Mouse (Mus musculus) c-Kit-negative CD71-positive TER-119-positive erythroid progenitor cells, embryonic 14.5 days (primary cell): ENCODE data around the gene Hspa4l.

Source experiments
- DNase-seq: peaks from one replicate; pipeline ENCODE4 v3.0.0-alpha.2; 2013; ENCODE audit warnings: low read depth, low spot score

The Hspa4l gene

GRCm38 (mm10) chr3:40744024-40744835 lies at the start of gene Hspa4l:
Gene Hspa4l, plus strand, starts transcription at chr3:40744495.
- DNase-seq: no peak

GRCm38 (mm10) chr3:40695162-40695561 lies 49.1 kb upstream of the Hspa4l start:
- no peak for DNase-seq

GRCm38 (mm10) chr3:40698834-40699233 lies 45.5 kb upstream of the Hspa4l start:
- no peak for DNase-seq

- no peak for DNase-seq
Observed at GRCm38 (mm10) chr3:40704816-40705430, 39.4 kb upstream of the Hspa4l start.

GRCm38 (mm10) chr3:40708655-40709054 lies 35.6 kb upstream of the Hspa4l start, which contains the start of gene Slc25a31:
Gene Slc25a31, plus strand, starts transcription at chr3:40708855.
- DNase-seq: no peak

- DNase-seq: no peak
Observed at GRCm38 (mm10) chr3:40716056-40716455, 28.2 kb upstream of the Hspa4l start.

- DNase-seq: no peak
Observed at GRCm38 (mm10) chr3:40719022-40719421, 25.3 kb upstream of the Hspa4l start.

- no peak for DNase-seq
Observed at GRCm38 (mm10) chr3:40738381-40738912, 5.8 kb upstream of the Hspa4l start.

GRCm38 (mm10) chr3:40744836-40745660 lies 753 bp downstream of the Hspa4l start:
- DNase-seq: peak; percentile 86

DNA sequence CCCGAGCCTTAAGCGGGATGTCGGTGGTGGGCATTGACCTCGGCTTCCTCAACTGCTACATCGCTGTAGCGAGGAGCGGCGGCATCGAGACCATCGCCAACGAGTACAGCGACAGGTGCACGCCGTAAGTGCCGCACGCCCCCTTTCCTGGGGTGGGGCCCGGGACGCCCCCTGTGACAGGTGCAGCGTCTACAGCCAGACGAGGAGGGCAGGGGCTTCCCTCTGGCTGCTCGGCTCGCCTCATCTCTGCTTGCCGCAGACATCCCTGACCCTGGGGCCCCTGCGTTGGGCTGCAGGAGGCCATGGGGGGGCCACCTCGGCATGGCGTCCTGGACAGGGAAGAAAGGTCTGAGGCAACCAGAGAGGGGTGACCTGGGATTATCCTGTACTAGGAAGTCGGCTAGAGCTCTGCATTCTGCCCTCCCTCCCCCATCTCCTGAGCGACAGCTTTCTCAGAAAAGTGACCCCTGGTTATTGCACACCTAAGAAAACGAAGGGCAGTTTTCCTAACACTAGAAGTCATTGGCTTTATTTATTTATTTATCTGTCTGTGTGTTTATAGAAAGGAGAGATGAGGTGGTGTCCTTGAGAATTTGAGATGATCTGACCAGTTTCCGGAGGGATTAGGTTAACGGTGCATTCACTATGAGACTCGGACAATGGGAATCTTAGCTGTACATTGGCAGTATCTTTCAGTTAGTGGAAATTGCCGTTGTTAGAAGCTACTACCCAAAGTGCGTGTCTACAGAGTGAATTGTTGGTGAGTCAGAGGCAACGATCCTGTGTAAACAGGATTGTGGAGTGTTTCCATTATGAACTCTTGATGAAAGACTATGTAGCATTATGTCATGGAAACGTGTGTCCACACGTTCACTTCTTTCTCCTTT lies 1.6 kb downstream of the Hspa4l start:
- DNase-seq: peak; percentile 27

DNA sequence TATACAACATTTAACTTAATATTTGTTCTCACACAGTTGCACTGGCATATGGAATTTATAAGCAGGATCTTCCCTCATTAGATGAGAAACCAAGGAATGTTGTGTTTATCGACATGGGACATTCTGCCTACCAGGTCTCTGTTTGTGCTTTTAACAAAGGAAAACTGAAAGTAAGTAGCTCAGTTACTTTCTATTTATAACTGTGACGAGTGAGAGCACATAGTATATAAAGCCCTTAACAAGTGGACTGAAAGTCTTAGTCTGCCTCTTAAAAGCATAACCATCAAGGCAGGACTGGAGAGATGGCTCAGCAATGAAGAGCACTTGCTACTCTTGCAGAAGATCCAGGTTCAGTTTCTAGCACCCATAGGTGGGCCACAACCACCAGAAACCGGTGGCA lies 16.5 kb downstream of the Hspa4l start:
- DNase-seq: no peak

GRCm38 (mm10) chr3:40761312-40761711 lies 17.0 kb downstream of the Hspa4l start:
- DNase-seq: no peak

GRCm38 (mm10) chr3:40793783-40794182 lies 49.5 kb downstream of the Hspa4l start:
- no peak for DNase-seq

DNA sequence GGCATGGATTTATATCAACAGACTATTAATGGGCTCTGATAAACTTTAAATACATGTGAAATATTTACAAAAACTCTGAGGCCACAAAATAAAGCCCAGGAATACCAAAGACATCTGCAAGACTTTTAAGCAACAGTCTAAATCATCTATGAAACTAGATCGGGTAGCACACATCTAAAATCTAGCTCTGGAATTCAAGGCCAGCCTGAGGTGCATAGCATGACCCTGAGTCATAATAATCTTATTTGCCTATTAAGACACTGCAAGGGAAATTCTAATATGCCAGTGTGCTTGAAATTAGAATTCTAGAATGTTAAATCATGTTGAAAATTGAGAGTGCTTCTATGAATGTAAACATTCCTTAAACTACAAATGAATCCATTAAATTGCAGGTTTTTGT lies 53.8 kb downstream of the Hspa4l start:
- no peak for DNase-seq

DNA sequence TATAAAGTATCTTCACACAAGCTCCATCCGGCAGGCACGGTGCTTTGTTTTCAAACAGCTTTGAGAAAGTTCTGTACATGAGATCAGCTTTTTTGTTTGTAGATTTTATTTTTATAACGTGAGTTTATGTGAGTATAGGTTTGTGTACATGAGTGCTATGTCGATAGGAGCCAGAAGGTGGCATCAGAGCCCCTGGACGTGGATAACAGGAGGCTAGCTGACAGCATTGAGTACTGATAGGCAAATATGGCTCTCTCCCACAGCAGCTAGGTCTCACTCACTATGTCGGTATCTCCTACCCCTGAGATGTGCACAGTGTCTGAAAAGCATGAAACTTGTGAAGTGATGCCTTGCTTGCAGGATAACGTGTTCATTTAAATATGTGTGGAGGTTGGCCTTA lies 54.2 kb downstream of the Hspa4l start:
- peak; percentile 69 for DNase-seq

- DNase-seq: peak; percentile 95
Observed at GRCm38 (mm10) chr3:40799530-40800372, 55.5 kb downstream of the Hspa4l start, which contains the start of gene Plk4. Gene Plk4, plus strand, starts transcription at chr3:40800019.

- peak; percentile 55 for DNase-seq
Observed at GRCm38 (mm10) chr3:40800373-40800823, 56.1 kb downstream of the Hspa4l start.

DNA sequence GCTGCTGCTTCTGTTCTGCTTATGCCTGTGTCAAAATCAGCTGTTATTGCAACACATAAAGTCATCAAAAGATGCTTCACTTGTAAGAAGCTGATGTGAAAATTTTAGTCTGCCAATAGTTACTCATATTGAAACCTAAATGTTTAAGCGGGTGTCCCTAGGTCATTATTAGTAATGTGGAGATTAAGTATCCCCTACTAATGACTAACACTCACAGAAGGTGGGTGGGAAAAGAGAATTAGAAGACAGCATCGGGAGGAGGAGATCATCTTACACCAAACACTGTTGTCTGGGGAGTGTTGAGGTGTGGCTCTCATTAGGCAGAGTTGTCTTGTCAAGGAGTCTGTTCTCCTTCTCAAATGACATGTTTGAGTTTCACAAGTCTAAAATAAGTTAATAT lies 62.6 kb downstream of the Hspa4l start:
- no peak for DNase-seq

DNA sequence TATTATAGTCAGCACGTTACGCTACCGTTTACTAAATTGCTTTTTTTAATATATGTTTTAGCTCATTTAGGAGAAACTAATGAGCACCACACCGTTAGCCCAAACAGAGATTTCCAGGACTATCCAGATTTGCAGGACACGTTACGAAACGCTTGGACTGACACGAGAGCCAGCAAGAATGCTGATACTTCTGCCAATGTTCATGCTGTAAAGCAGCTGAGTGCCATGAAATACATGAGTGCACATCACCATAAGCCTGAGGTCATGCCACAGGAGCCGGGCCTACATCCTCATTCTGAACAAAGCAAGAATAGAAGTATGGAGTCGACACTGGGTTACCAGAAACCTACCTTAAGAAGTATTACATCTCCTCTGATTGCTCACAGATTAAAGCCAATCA lies 64.4 kb downstream of the Hspa4l start:
- DNase-seq: no peak

- DNase-seq: no peak
Observed at GRCm38 (mm10) chr3:40809894-40810293, 65.6 kb downstream of the Hspa4l start.
